Mouse (Mus musculus): ENCODE measurements at regions not wholly inside any gene's neighbourhood (a gene's known extent, or its start where the extent isn't known, plus 50 kb on each side); places are given as distances from the start of the nearest gene placed in this dataset.
A peak's percentile ranks its signal among the peaks of the same experiment; 100 is the strongest.
"Not testable (repeated sequence)": the region's sequence is repeated elsewhere in the genome, so short reads cannot be mapped to it uniquely, and the experiment has no call there.

GRCm38 (mm10) chr13:97358781-97359305 lies 117.9 kb downstream of the Enc1 start:
- no peak for DNase-seq (ENCODE audit: low read depth, low spot score)

DNA sequence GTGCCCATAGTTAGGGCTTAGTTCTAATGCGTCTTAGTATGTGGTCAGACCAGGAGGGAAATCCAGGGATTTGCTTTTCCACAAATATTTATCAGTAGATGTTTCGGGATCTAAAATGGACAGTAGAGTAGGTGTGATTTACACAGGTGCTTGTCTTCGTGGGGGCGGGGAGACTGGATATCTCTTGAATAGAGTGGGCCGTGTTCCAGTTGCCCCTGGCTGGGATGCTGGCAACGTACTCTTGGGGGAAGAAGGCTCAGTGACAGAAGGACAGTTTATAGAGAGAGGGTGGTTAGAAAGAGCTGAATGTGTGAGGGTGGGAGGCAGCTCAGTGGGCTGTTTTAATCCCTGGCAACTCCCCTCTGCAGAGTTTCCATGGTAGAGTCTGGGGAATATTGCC lies 117.4 kb downstream of the Enc1 start:
- DNase-seq (ENCODE audit: low read depth, low spot score): no peak

- DNase-seq (ENCODE audit: low read depth, low spot score): no peak
Observed at GRCm38 (mm10) chr13:97356923-97357807, 116.3 kb downstream of the Enc1 start.

GRCm38 (mm10) chr13:97355411-97355810 lies 114.5 kb downstream of the Enc1 start:
- not testable (repeated sequence) for DNase-seq (ENCODE audit: low read depth, low spot score)

DNA sequence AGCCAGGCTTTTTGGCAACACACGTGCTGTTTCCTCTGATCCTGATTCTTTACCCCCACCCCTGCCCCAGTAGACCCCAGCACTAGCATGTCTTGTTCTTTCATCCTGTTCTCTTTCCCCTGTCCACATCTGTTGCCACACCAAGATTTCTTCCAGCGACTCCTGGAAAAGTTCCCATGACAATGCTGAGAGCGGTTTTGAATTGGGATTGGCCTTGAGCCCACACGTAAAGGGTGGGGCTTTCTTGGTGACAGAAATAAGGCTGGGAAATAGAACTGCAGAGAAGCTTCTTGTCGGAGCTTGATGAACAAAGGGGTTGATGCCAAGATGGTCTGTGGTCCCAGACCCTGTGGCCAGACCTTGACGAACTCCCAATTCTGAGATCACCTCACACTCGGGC lies 106.8 kb downstream of the Enc1 start:
- DNase-seq (ENCODE audit: low read depth, low spot score): no peak

GRCm38 (mm10) chr13:97341218-97341889 lies 100.4 kb downstream of the Enc1 start:
- DNase-seq (ENCODE audit: low read depth, low spot score): no peak

- DNase-seq (ENCODE audit: low read depth, low spot score): no peak
Observed at GRCm38 (mm10) chr13:97337954-97338353, 97.0 kb downstream of the Enc1 start.

- DNase-seq (ENCODE audit: low read depth, low spot score): peak; percentile 26
Observed at GRCm38 (mm10) chr13:97337296-97337731, 96.4 kb downstream of the Enc1 start.

DNA sequence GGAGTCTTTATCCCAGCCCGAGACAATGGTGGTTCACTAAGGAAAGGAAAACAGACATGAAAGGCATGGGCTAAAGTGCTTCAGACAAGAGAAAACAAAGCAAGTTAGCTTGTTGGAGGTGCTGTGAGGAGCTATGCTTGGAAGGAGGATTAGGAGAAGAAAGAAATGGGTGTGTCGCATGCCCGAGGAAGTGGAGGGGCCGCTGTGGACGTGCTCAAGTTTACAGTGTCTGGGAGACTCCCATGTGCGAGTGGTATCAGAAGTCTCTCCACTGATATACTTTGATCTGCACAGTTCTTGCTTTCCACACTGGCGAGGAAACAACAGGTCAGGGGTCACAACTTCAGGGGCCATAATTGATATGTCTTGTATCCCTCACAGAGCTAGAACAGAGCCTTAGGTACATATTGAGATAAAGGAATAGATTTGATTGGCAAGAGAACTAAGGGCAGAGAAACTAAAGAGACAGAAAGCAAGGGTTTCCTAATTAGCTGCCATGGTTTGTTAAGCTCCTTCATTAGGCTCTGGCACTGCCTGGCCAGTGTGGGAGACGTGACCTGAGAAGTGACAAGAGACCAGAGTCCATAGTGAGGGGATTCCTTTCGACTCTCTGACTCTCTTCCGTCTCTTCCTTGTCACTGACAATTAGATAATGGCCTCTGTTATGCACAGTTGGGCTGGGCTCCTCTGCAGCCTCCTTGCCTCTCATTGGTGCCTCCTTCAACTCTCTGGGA lies 93.1 kb downstream of the Enc1 start:
- no peak for DNase-seq (ENCODE audit: low read depth, low spot score)

DNA sequence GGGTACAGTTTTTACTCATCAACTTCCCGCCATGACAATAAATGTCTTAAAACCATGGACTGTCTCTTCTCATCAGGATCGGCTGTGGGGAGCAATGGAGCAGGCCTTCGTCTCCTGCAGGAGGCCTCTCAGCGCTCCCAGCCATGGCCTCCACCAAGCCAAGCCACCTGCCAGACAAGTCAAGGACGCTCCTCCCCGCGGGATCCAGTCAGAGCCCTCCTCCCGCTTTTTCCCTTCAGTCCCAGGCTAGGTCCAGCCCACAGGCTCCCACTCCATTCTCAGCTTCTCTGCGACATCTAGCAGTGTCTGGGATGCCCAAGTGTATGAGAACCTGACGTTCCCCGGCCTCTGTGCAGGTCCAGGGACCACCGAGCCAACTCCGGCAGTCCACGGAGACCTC lies 90.2 kb downstream of the Enc1 start:
- DNase-seq (ENCODE audit: low read depth, low spot score): no peak

- DNase-seq (ENCODE audit: low read depth, low spot score): not testable (repeated sequence)
Observed at GRCm38 (mm10) chr13:97321307-97321706, 80.4 kb downstream of the Enc1 start.

DNA sequence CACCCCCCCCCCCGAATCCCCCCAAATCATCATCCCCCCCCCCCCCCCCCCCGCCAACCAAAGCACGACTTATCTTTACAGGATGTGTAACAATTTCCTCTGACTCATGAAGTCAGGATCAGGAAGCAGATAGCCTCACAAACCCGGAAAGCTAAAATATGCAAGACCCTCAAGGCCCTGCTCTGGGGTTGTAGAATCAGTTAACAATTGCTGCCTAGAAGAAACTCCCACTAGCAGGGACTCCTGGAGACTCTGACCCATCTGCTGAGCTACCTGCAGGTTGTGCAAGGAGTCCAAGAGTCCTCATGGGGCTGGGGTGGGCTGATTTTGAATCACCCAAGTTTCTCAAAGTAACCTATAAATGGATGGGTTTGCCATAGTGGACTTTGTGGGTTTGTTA lies 79.9 kb downstream of the Enc1 start:
- DNase-seq (ENCODE audit: low read depth, low spot score): no peak

- no peak for DNase-seq (ENCODE audit: low read depth, low spot score)
Observed at GRCm38 (mm10) chr13:97320298-97320697, 79.4 kb downstream of the Enc1 start.

DNA sequence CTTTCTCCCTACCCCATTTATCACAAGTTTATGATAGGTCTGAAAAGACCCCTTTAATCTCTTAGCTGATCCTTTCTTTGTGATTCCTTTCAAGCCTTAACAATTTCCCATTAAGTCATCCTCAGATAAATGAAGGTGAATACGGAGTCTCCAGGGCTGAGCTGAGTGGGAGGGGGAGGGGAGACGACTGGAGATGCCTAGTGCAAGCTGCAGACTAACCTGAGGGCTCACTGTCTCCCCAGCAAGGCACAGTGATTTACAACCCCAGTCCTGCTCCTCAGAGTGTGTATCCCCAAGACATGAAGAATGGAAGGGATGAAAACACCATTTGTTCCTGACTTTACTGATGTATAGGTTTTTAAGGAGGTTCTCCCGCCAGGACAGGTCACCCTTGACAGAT lies 76.7 kb downstream of the Enc1 start:
- no peak for DNase-seq (ENCODE audit: low read depth, low spot score)

- no peak for DNase-seq (ENCODE audit: low read depth, low spot score)
Observed at GRCm38 (mm10) chr13:97312420-97313370, 71.8 kb downstream of the Enc1 start.

- DNase-seq (ENCODE audit: low read depth, low spot score): no peak
Observed at GRCm38 (mm10) chr13:97311340-97311739, 70.4 kb downstream of the Enc1 start.

DNA sequence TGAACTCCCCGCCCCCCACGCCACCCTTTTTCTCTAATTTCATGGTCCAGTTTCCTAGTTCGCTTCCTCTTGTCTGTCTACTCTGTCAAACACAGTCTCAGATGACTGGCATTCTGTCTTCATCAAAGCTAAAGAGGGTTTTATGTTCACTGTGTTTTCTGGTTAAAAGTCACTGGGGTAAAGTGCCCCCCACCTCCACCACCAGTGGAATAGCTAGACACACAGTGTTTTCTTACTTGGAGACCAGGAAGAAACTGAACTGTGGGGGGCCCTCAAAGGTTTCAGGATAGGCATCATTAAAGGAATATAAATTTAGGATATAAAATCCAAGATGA lies 69.9 kb downstream of the Enc1 start:
- DNase-seq (ENCODE audit: low read depth, low spot score): no peak

GRCm38 (mm10) chr13:97310186-97310854 lies 69.4 kb downstream of the Enc1 start:
- no peak for DNase-seq (ENCODE audit: low read depth, low spot score)

DNA sequence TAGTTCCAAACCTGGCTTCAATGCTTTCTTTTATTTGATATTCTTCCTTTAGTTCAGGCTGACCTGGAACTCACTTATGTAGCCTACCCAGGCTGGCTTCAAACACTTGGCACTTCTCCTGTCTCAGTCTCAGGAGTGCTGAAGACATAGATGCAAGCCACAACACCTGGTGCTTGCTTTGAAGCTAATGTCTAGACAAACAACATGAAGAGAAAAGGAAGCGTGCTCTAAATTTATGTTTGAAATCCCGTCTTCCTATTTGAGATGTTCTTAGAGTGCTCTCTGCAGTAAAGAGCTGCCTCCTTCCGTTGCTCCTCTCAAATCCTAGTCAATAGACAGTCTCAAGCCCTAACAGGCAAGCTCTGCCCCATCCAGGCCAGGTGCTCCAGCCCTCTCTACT lies 68.5 kb downstream of the Enc1 start:
- no peak for DNase-seq (ENCODE audit: low read depth, low spot score)

GRCm38 (mm10) chr13:97308431-97308830 lies 67.5 kb downstream of the Enc1 start:
- no peak for DNase-seq (ENCODE audit: low read depth, low spot score)

Measured in telencephalon, adult 2 months (tissue).